Mouse (Mus musculus) embryo, embryonic 11.5 days (tissue): ENCODE measurements around the gene Bcl7c.

ENCODE experiments used
- DNase-seq: peaks from one replicate; pipeline ENCODE4 v3.0.0-alpha.2; 2012; ENCODE audit warnings: low read depth, low spot score

The Bcl7c gene

GRCm38 (mm10) chr7:127685304-127686018 lies 23.3 kb downstream of the Bcl7c start:
- no peak for DNase-seq

GRCm38 (mm10) chr7:127681888-127682553 lies 26.7 kb downstream of the Bcl7c start:
- no peak for DNase-seq

- DNase-seq: no peak
Observed at GRCm38 (mm10) chr7:127680541-127680940, 28.2 kb downstream of the Bcl7c start.

- no peak for DNase-seq
Observed at GRCm38 (mm10) chr7:127678811-127679210, 29.9 kb downstream of the Bcl7c start.

GRCm38 (mm10) chr7:127677609-127678008 lies 31.1 kb downstream of the Bcl7c start:
- no peak for DNase-seq

GRCm38 (mm10) chr7:127677077-127677476 lies 31.7 kb downstream of the Bcl7c start:
- DNase-seq: no peak

- no peak for DNase-seq
Observed at GRCm38 (mm10) chr7:127675391-127675811, 33.3 kb downstream of the Bcl7c start.

GRCm38 (mm10) chr7:127674977-127675376 lies 33.8 kb downstream of the Bcl7c start:
- DNase-seq: peak; percentile 81

- DNase-seq: no peak
Observed at GRCm38 (mm10) chr7:127672776-127673175, 36.0 kb downstream of the Bcl7c start.

- no peak for DNase-seq
Observed at GRCm38 (mm10) chr7:127671880-127672774, 36.6 kb downstream of the Bcl7c start.

GRCm38 (mm10) chr7:127667171-127667570 lies 41.6 kb downstream of the Bcl7c start:
- no peak for DNase-seq

- no peak for DNase-seq
Observed at GRCm38 (mm10) chr7:127666679-127667078, 42.1 kb downstream of the Bcl7c start.

- DNase-seq: no peak
Observed at GRCm38 (mm10) chr7:127666066-127666654, 42.6 kb downstream of the Bcl7c start.

GRCm38 (mm10) chr7:127662926-127663325 lies 45.8 kb downstream of the Bcl7c start:
- no peak for DNase-seq

GRCm38 (mm10) chr7:127661833-127662232 lies 46.9 kb downstream of the Bcl7c start:
- DNase-seq: no peak

- no peak for DNase-seq
Observed at GRCm38 (mm10) chr7:127660882-127661281, 47.9 kb downstream of the Bcl7c start.

GRCm38 (mm10) chr7:127656946-127657345 lies 51.8 kb downstream of the Bcl7c start:
- peak; percentile 49 for DNase-seq

- DNase-seq: no peak
Observed at GRCm38 (mm10) chr7:127654318-127654717, 54.4 kb downstream of the Bcl7c start.

- no peak for DNase-seq
Observed at GRCm38 (mm10) chr7:127652050-127652449, 56.7 kb downstream of the Bcl7c start.

GRCm38 (mm10) chr7:127651624-127652023 lies 57.1 kb downstream of the Bcl7c start:
- no peak for DNase-seq

GRCm38 (mm10) chr7:127649206-127649605 lies 59.5 kb downstream of the Bcl7c start:
- DNase-seq: no peak
